Mouse (Mus musculus) CD4-positive, CD25-positive, alpha-beta regulatory T cell, adult 2 months (primary cell): ENCODE data around the gene Arhgdib.

ENCODE experiments used
- DNase-seq: peaks from one replicate; pipeline ENCODE4 v3.0.0-alpha.2; 2012; ENCODE audit warnings: low read depth, low spot score

Arhgdib gene

GRCm38 (mm10) chr6:136952930-136953329 is 11.2 kb upstream of the Arhgdib start:
- no peak for DNase-seq

GRCm38 (mm10) chr6:136950171-136950570 is 8.5 kb upstream of the Arhgdib start:
- no peak for DNase-seq

- no peak for DNase-seq
These were observed 6.0 kb upstream of the Arhgdib start for GRCm38 (mm10) chr6:136947716-136948115.

- DNase-seq = peak; percentile 83
These were observed 5.2 kb upstream of the Arhgdib start for GRCm38 (mm10) chr6:136946943-136947342.

- DNase-seq = no peak
These were observed 4.5 kb upstream of the Arhgdib start for GRCm38 (mm10) chr6:136946241-136946640.

- DNase-seq = peak; percentile 65
These were observed 2.8 kb upstream of the Arhgdib start for GRCm38 (mm10) chr6:136944511-136944910.

GRCm38 (mm10) chr6:136943392-136943791 is 1.7 kb upstream of the Arhgdib start:
- DNase-seq = peak; percentile 50

GRCm38 (mm10) chr6:136942280-136942679 is 581 bp upstream of the Arhgdib start:
- DNase-seq = no peak

- peak; percentile 46 for DNase-seq
These were observed 1.3 kb downstream of the Arhgdib start for GRCm38 (mm10) chr6:136940188-136940960.

GRCm38 (mm10) chr6:136939326-136940187 is 2.1 kb downstream of the Arhgdib start:
- DNase-seq = peak; percentile 49

GRCm38 (mm10) chr6:136938331-136939126 is 3.2 kb downstream of the Arhgdib start:
- DNase-seq = peak; percentile 80

- DNase-seq = no peak
These were observed 4.6 kb downstream of the Arhgdib start for GRCm38 (mm10) chr6:136937117-136937516.

- DNase-seq = no peak
These were observed 5.3 kb downstream of the Arhgdib start for GRCm38 (mm10) chr6:136936361-136936760.

- DNase-seq = peak; percentile 63
These were observed 6.5 kb downstream of the Arhgdib start for GRCm38 (mm10) chr6:136935233-136935632.

- DNase-seq = no peak
These were observed 7.6 kb downstream of the Arhgdib start for GRCm38 (mm10) chr6:136934068-136934467.

GRCm38 (mm10) chr6:136931246-136931645 is 10.5 kb downstream of the Arhgdib start:
- DNase-seq = peak; percentile 40

- DNase-seq = peak; percentile 92
These were observed 11.0 kb downstream of the Arhgdib start for GRCm38 (mm10) chr6:136930677-136931076.

- no peak for DNase-seq
These were observed 14.1 kb downstream of the Arhgdib start for GRCm38 (mm10) chr6:136927626-136928025.

GRCm38 (mm10) chr6:136925049-136925448 is 16.6 kb downstream of the Arhgdib start:
- DNase-seq = no peak

GRCm38 (mm10) chr6:136923532-136923931 is 18.2 kb downstream of the Arhgdib start, which contains the start of gene Pde6h:
TSS of gene Pde6h (plus strand) at chr6:136923832.
- no peak for DNase-seq

- no peak for DNase-seq
These were observed 18.8 kb downstream of the Arhgdib start for GRCm38 (mm10) chr6:136922871-136923270.

GRCm38 (mm10) chr6:136922080-136922479 is 19.6 kb downstream of the Arhgdib start, which contains the start of gene Erp27:
TSS of gene Erp27 (minus strand) at chr6:136922180.
- no peak for DNase-seq
